Mouse (Mus musculus) midbrain, postnatal 0 days (tissue): ENCODE measurements at regions not wholly inside any gene's neighbourhood (a gene's known extent, or its start where the extent isn't known, plus 50 kb on each side); places are given as distances from the start of the nearest gene placed in this dataset.

Source experiments
- ATAC-seq: fragments of 200-750 bp; cut with Nextera tagmentation; 2 replicates; pipeline ENCODE4 v1.8.0; 2017; ENCODE audit warnings: moderate number of reproducible peaks, mild to moderate bottlenecking, moderate TSS enrichment, moderate library complexity; ENCODE audit not compliant: low FRiP score
- DNase-seq: peaks from one replicate; pipeline ENCODE4 v3.0.0-alpha.2; 2015; ENCODE audit warnings: low spot score
- H3K27ac ChIP-seq: fragments of 300-500 bp; sonication (generic); 2 replicates; pipeline ENCODE4 v1.5.1; 2014; ENCODE audit warnings: low read depth, mild to moderate bottlenecking, low read length, mixed read lengths
- H3K27me3 ChIP-seq: fragments of 300-500 bp; sonication (generic); 2 replicates; pipeline ENCODE4 v1.6.1; 2014; ENCODE audit warnings: low read length, control low read depth, mixed read lengths; ENCODE audit not compliant: insufficient read depth
- H3K36me3 ChIP-seq: fragments of 300-500 bp; sonication (generic); 2 replicates; pipeline ENCODE4 v1.6.1; 2014; ENCODE audit warnings: low read length, control low read depth, mixed read lengths; ENCODE audit not compliant: insufficient read depth
- H3K4me1 ChIP-seq: fragments of 300-500 bp; sonication (generic); 2 replicates; pipeline ENCODE4 v1.6.1; 2014; ENCODE audit warnings: mild to moderate bottlenecking, control low read depth, antibody characterized with exemption, low read length, mixed read lengths; ENCODE audit not compliant: insufficient read depth
- H3K4me2 ChIP-seq: fragments of 300-500 bp; sonication (generic); 2 replicates; pipeline ENCODE4 v1.6.1; 2014; ENCODE audit warnings: low read depth, mild to moderate bottlenecking, low read length, mixed read lengths; ENCODE audit not compliant: poor library complexity, severe bottlenecking
- H3K4me3 ChIP-seq: fragments of 300-500 bp; sonication (generic); 2 replicates; pipeline ENCODE4 v1.5.1; 2014; ENCODE audit warnings: low read depth, mild to moderate bottlenecking, low read length, moderate library complexity
- H3K9ac ChIP-seq: fragments of 300-500 bp; sonication (generic); replicated peaks from 2 replicates; pipeline ENCODE4 v1.6.1; 2014; ENCODE audit warnings: mild to moderate bottlenecking, low read length, moderate library complexity, mixed read lengths; ENCODE audit not compliant: poor library complexity, severe bottlenecking
- H3K9me3 ChIP-seq: fragments of 300-500 bp; sonication (generic); 2 replicates; pipeline ENCODE4 v1.6.1; 2016; ENCODE audit warnings: low read length, control low read depth
- CTCF ChIP-seq: IDR thresholded peaks from 2 replicates; pipeline ENCODE4 v1.5.1; 2016; ENCODE audit warnings: antibody characterized with exemption, mild to moderate bottlenecking
- WGBS: fragments of 180-500 bp; shearing (Covaris S2); extraction: QIAGEN DNeasy Blood & Tissue Kit; methylation state at CpG from one replicate; pipeline ENCODE4 v1.1.7; 2014; 5-methylcytosine and 5-hydroxymethylcytosine counted together

DNA sequence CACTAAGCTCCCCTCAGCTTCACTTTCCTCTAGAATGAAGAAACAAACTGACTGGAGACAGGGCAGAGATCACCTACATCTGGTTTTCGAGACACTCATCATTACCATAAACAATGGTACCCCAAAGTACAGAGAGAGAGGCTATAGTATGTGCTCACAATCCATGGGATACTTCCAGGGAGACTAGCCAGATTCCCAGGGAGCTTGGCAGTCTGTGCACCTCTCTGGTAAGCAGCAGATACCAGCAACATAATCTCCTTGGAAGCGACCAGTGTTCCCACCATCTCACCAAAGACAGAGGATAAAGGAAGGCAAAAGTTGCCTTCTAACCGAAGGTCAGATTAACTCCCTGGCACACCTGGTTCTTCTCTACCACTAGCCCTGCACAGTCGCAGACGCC, 256.4 kb downstream of the Prdm2 start:
- no peak for TF ChIP-seq CTCF
- 62% methylated on average over 5 of the region's 5 CpGs for WGBS
- no peak overlapping the region for H3K4me3 ChIP-seq
- H3K9ac ChIP-seq: no peak overlapping the region
- no peaks in the 10 kb centered on the region for H3K36me3 ChIP-seq
- H3K27me3 ChIP-seq: no peaks in the 10 kb centered on the region
- peaks cover 19% of the 10 kb centered on the region; the same call in 1 of the 2 replicates for H3K4me1 ChIP-seq
- ATAC-seq (no peak), DNase-seq (no peak)
- H3K9me3 ChIP-seq: no peaks in the 10 kb centered on the region
- peak overlapping the region; percentile 72; the same call in 1 of the 2 replicates for H3K27ac ChIP-seq
- no peak overlapping the region for H3K4me2 ChIP-seq

- ATAC-seq (peak; percentile 61; the same call in 1 of the 2 replicates), DNase-seq (peak; percentile 75)
- TF ChIP-seq CTCF: no peak
- no peak overlapping the region for H3K4me2 ChIP-seq
- no peaks in the 10 kb centered on the region for H3K9me3 ChIP-seq
- H3K36me3 ChIP-seq: no peaks in the 10 kb centered on the region
- WGBS: 10% methylated on average over 9 of the region's 9 CpGs
- H3K9ac ChIP-seq: no peak overlapping the region
- H3K27me3 ChIP-seq: no peaks in the 10 kb centered on the region
- H3K4me1 ChIP-seq: peaks cover 16% of the 10 kb centered on the region; the same call in 1 of the 2 replicates
- peak overlapping the region; percentile 82 for H3K27ac ChIP-seq
- no peak overlapping the region for H3K4me3 ChIP-seq
Measured at GRCm38 (mm10) chr4:142953724-142954123, 259.1 kb downstream of the Prdm2 start.

DNA sequence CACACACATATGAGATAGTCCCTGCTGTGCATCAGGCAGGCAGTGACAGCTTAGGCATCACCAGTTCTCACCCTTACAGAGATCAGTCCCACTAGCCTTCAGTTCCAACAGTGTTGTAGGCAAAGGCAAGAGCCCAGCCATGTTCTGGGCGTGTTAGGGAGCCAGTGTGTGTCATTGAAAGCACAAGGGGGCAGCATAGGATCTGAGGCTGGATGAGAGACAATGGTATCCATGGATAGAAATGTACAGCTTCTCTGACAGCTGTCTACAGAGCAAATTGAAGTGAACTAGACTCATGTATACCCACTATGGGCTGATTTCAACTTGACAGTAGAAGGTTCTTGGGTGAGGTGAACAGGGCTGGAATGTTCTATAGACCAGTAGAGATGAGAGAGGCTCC, 259.9 kb downstream of the Prdm2 start:
- Histone ChIP-seq H3K9ac (no peak overlapping the region), H3K4me2 (no peak overlapping the region), H3K27ac (no peak overlapping the region), H3K27me3 (no peaks in the 10 kb centered on the region), H3K4me1 (peaks cover 19% of the 10 kb centered on the region; the same call in 1 of the 2 replicates), H3K36me3 (no peaks in the 10 kb centered on the region), H3K4me3 (no peak overlapping the region), H3K9me3 (no peaks in the 10 kb centered on the region)
- TF ChIP-seq CTCF: peak; percentile 57
- DNase-seq (no peak), ATAC-seq (no peak)
- 78% methylated on average over 1 of the region's 1 CpGs for WGBS

GRCm38 (mm10) chr4:142947673-142948072, 265.1 kb downstream of the Prdm2 start:
- H3K4me2 ChIP-seq: no peak overlapping the region

GRCm38 (mm10) chr4:142933627-142934026, 279.2 kb downstream of the Prdm2 start:
- no peak for TF ChIP-seq CTCF

More at GRCm38 (mm10) chr4:142947673-142948072, 265.1 kb downstream of the Prdm2 start:
- Histone ChIP-seq H3K4me3 (no peak overlapping the region), H3K36me3 (no peaks in the 10 kb centered on the region), H3K27ac (0 out of 2 replicates have a peak overlapping the region, but pooled peaks have one; percentile 12), H3K9me3 (no peaks in the 10 kb centered on the region), H3K9ac (no peak overlapping the region), H3K4me1 (peaks cover 6% of the 10 kb centered on the region; the same call in 1 of the 2 replicates), H3K27me3 (no peaks in the 10 kb centered on the region)
- DNase-seq: peak; percentile 70
- 30% methylated on average over 6 of the region's 6 CpGs for whole genome bisulfite sequencing
- TF ChIP-seq CTCF: no peak
- ATAC-seq: 0 out of 2 replicates have a peak, but pooled peaks have one; percentile 38

GRCm38 (mm10) chr4:142929245-142929644, 283.6 kb downstream of the Prdm2 start:
- no peak for TF ChIP-seq CTCF
- Histone ChIP-seq H3K4me3 (no peak overlapping the region), H3K9me3 (0 out of 2 replicates have a peak, but pooled peaks cover 2% of the 10 kb centered on the region), H3K36me3 (no peaks in the 10 kb centered on the region), H3K9ac (no peak overlapping the region), H3K27me3 (no peaks in the 10 kb centered on the region), H3K27ac (no peak overlapping the region), H3K4me2 (no peak overlapping the region), H3K4me1 (0 out of 2 replicates have a peak, but pooled peaks cover 5% of the 10 kb centered on the region)
- DNase-seq (no peak), ATAC-seq (no peak)
- 86% methylated on average over 4 of the region's 4 CpGs for WGBS

More at GRCm38 (mm10) chr4:142933627-142934026, 279.2 kb downstream of the Prdm2 start:
- DNase-seq: peak; percentile 79
- H3K36me3 ChIP-seq: no peaks in the 10 kb centered on the region
- H3K27ac ChIP-seq: no peak overlapping the region
- no peak overlapping the region for H3K4me2 ChIP-seq
- no peaks in the 10 kb centered on the region for H3K27me3 ChIP-seq
- no peak overlapping the region for H3K9ac ChIP-seq
- ATAC-seq: no peak
- H3K4me3 ChIP-seq: no peak overlapping the region
- H3K4me1 ChIP-seq: no peaks in the 10 kb centered on the region
- H3K9me3 ChIP-seq: 0 out of 2 replicates have a peak, but pooled peaks cover 2% of the 10 kb centered on the region
- 77% methylated on average over 9 of the region's 9 CpGs for WGBS
